Mouse (Mus musculus): ENCODE data around the gene Cherp.

- TF ChIP-seq POLR2A (IDR thresholded peaks at IDR 0.05; ENCODE audit: low read depth, low read length) (no peak), CTCF (conservative IDR thresholded peaks at IDR 0.05 in 1 of 2, IDR thresholded peaks at IDR 0.05 in 1 of 2; ENCODE audit: low read depth in 2 of 2, low read length in 2 of 2) (no peak), RCOR1 (conservative IDR thresholded peaks at IDR 0.05; ENCODE audit: low read depth, low read length) (no peak), RAD21 (IDR thresholded peaks at IDR 0.05; ENCODE audit: low read depth, low read length) (no peak), NELFE (IDR thresholded peaks at IDR 0.05; ENCODE audit: low read depth, low read length) (no peak), MEF2A (IDR thresholded peaks at IDR 0.05; ENCODE audit: borderline replicate concordance, low read depth, low read length) (no peak)
Measured at GRCm38 (mm10) chr8:72500521-72500931, 25.5 kb upstream of the Cherp start.

Data from CH12.LX (cell line).